Mouse (Mus musculus) heart, postnatal 0 days (tissue): ENCODE data around the gene Rnf215.

ENCODE experiments used
- CTCF ChIP-seq: IDR thresholded peaks from 2 replicates; pipeline ENCODE4 v1.5.1; 2016; ENCODE audit warnings: antibody characterized with exemption, control low read depth, low read depth
- EP300 ChIP-seq: IDR thresholded peaks from 2 replicates; pipeline ENCODE4 v1.6.1; 2016; ENCODE audit warnings: antibody characterized with exemption, low read depth

DNA sequence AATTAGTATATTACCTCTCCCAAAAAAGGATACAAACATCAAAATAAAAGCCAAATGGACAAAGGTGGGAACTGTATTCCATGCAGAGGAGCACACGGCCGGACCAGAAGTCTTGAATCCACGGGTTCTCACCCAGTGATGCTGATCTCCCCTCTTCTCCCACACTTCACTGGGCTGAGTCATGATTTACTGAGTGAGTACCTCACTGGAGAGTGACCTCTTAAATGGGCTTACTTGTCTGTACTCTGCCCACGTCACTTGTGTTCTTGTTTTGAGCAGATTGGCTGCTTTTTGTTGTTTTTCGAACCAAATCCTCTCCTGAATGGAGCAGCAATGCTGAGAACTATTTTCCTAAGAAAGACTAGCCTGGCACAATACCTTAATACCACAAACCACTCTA, 30.0 kb upstream of the Rnf215 start:
- TF ChIP-seq CTCF (no peak), EP300 (no peak)
